Mouse (Mus musculus): ENCODE data around the gene Afap1l2.

DNA sequence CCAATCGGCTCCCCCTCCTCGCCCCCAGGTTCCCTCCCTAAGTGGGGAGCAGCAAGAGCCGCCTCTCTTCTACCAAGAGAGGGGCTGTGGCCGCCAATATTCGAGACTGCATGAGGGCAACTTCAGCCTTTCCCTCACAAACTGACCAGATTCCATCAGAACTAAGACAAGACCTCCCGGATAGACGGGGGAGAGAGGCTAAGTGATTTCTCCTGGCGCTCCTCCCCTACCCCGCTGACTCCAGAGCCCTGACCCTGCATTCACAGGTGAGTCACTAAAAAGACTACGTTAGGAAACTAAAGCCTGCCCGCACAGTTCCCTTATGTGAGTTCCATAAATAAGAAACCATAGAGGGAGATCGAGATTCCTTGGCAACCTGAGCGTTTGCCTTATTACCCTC lies 1.2 kb downstream of the Afap1l2 start:
- TF ChIP-seq POLR2A (IDR thresholded peaks at IDR 0.05; ENCODE audit: insufficient read depth, low read length): no peak
- no peak for TF ChIP-seq CTCF (IDR thresholded peaks at IDR 0.05; ENCODE audit: low read depth, low read length)

Data from ES-Bruce4 (cell line).